Mouse (Mus musculus) erythroblast, adult 5-6 weeks (primary cell): Measurements from ENCODE around the gene Dgcr8. TPM values are rescaled to one million over a fixed set of nuclear protein-coding genes. Genes with fewer than 3 reads are reported as not detected.

Source experiments
- ATAC-seq: replicated peaks from 2 replicates; pipeline ENCODE4 v1.8.0; 2016; ENCODE audit warnings: moderate number of reproducible peaks, mild to moderate bottlenecking, moderate TSS enrichment, inconsistent platforms; ENCODE audit not compliant: poor library complexity, low FRiP score, severe bottlenecking
- total RNA-seq, 2 experiments: library from RNA; stranded (forward) in 1 of 2; stranded (reverse) in 1 of 2; fragments of 150-400 nt in 1 of 2; fragments of 200-764, 138-1000 nt in 1 of 2; gene quantifications; 2 replicates each; pipeline versions ENCODE4 v1.2.3 to v1.2.4; 2015 to 2017; ENCODE audit warnings: low replicate concordance in 2 of 2

Dgcr8 gene
- 16.3 and 30.2 TPM in 2 replicates for total RNA-seq (2015; ENCODE audit: low replicate concordance)
- total RNA-seq (2017; ENCODE audit: low replicate concordance) = 38.3 and 46.7 TPM in 2 replicates

DNA sequence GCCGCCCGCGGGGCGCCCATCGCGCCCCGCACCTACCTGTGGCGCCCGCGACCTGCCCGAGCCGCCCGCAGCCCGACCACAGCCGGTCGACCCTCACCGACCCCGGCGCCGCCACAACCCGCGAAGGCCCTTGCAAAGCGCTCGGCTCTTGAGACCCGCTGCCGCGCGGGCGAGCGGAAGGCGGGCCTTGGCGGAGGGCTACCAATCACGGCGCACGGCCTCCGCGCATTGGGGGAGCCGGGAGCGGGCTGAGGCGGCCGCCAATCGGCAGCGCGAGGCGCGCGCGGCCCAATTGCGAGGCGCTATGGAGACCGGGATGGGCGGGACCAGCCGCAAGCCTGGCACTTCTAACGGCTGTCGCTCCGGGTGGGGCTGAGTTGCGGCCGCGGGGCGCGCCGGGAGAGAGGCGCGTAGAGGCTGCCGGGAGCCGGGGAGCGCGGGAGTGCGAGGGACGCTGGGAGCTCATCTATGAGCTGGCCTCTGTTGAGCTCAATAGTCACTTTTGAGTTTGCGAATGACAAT is at the start of gene Dgcr8:
Dgcr8 (minus strand) TSS at position 180 of the 522 bp plus-strand sequence.
- ATAC-seq = peak; percentile 93

DNA sequence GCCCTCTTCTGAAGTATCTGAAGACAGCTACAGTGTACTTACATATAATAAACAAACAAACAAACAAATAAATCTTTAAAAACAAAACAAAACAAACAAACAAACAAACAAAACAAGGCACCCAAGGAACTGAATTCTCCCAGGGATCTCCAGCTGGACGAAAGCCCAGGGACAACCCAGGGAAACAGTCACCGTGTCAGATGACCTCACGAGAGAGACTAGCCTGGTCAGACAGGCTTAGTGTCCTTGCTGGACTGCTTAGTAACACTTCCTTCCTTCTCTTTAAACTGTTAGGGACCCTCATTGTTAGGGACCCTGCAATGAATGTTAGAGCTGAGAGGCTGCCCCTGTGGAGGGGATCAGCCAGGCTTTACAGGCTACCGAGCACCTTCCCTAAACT is 48.2 kb upstream of the Dgcr8 start:
- ATAC-seq = no peak

DNA sequence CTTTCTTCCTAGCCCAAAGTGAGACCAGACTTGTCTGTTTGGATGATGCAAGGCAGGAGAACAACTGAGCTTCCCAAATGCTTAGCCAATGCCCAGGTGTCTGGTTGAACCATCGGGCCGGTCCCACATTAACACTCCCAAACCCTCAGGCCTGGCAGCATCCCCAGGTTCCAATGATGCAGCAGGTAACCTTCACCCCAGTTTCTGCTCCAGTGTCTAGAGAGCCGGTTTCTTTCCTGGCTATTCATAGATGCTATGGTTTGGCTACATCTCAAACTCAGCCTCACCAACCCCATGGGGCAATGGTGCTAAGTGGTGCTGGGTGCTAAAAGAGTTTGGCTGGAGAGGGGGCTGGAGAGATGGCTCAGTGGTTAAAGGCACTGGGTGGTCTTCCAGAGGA is 46.9 kb upstream of the Dgcr8 start:
- no peak for ATAC-seq

DNA sequence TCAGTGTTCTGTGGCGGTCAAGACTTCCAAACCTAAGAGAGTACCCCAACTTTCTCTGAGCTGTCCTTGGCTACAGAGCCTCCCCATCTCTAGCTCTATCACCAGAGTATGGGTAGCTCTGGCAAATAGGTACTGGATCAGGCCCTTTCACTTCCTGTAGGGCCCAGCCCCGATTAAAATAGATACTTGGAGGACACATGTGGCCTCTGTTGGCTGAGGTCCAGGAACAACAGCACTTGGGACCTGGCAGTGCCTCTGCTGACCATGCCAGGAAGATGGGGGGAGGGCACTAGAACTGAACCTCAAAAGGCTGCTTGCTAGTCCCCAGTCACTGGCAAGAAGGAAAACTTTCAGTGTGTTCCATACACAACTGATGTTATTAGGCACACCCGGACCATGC is 44.9 kb upstream of the Dgcr8 start:
- ATAC-seq = no peak

DNA sequence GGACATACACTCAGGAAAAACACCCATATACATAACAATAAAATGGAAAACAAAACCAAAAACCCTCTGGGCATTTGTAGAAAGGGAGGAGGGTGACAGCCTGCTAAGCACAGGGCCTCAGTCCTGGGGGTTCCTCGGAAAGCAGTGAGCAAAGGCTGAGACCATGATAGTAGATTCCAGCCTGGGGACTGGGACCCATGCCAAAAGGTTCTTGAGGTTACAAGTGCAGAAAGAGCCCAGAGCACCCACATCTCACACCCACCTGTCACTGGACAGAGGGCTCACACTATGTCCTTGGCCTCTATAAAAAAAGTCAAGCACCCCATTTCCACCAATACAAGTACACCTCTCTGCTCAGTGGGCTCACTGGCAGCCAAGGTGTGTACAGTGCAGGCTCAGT is 39.5 kb upstream of the Dgcr8 start:
- no peak for ATAC-seq

DNA sequence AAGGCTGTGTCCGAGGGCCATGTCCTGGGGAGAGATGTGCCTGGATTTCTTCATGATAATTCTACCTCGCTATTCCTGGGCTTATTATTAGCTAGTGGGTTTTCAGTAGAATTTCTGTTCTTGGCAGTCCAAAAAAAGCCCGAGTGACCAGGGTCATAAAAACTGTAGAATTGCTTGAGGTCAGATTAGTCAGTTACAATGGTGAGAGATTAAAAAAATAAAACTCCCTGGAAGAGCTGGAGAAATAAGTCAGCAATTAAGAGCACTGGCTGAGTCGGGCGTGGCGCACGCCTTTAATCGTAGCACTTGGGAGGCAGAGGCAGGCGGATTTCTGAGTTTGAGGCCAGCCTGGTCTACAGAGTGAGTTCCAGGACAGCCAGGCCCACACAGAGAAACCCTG is 38.9 kb upstream of the Dgcr8 start:
- ATAC-seq = no peak

DNA sequence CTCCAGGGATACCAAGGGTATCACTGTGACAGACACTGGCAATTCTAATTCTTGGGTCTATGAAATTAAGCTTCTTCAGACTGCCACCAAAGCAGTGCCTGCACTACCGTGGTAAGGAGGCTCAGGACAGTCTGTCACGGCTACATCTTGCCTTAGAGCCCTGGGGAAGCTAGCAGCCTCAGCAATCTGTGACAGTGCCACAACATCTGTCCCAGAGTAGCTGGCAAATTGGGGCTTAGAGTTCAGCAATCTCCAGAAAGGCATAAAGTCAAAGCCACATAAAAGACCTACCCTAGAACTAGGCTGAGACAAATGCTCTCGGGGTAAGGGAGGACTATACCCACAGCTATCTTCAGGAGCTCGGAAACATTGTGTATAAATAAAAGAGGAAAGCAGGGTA is 36.7 kb upstream of the Dgcr8 start:
- ATAC-seq = no peak

DNA sequence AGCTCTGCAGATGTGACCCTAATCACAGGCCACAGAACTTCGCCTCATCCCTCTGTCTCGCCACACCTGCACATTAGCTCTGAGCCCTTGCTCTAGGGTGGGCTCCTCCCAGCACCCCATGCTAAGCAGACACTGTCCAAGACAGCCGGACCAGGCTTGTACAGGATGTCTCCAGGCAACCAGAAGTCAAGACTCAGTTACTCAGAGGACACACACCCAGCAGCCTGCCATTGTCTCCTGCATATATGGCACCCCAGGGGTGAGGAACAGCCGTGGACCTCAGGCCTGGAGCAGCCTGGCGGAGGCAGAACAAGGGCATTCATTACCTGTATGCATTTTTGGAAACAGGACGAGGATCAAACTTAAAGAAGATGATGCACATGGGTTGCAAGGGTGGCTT is 35.0 kb upstream of the Dgcr8 start:
- ATAC-seq = no peak

DNA sequence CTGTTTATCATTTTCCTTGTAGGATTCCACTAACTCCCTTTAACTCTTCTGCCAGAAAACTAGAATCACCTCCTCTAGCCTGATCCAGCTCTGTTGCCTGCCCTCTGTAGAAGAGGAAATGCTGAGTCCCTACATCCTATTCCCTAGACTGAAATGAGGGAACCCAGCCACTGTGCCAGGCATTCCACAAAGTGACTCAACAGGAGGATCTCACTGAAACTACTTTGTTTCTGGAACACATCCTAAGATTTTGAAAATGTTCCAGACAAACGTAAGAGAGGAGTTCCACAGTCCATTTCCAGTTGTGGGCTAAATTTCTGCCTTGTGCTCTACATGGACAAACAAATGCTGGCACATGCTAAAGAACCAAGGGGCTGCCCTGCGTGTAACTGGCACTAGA is 34.4 kb upstream of the Dgcr8 start:
- ATAC-seq = no peak

DNA sequence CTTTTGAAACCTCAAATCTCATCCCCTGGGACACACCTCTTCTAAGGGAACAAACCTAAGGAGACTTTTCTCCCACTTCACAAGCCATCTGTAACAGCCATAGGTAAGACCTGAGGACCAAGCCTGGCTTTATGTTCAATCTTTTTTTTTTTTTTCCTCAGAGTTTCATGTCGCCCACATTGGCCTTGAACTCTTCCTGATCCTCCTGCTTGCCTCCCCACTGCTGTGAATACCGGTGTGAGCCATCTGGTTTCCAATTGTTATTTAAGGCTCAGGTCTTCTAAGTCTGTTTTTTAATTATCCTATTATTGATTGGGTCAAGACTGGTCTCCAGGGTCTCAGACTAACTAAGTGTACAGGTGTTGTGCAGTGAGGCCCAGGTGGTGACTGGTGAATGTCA is 32.4 kb upstream of the Dgcr8 start:
- no peak for ATAC-seq

DNA sequence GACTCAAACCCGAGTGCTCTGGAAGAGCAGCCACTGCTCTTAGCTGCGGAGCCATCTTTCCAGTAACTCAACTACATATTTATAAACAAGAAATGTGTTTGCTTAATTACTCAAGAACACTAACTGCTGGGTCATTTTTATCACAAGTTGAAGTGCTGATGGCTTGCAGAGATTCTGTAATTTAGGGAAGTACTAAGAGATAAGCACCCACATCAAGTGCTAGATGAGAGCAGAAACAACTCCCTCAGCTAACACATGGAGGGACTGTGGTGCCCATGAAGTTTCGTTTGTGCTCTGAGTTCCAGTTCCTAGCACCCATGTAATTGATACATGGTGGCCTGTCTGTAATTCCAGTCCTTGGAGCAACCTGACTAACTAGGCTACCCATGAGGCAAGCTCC is 29.9 kb upstream of the Dgcr8 start:
- ATAC-seq = no peak

DNA sequence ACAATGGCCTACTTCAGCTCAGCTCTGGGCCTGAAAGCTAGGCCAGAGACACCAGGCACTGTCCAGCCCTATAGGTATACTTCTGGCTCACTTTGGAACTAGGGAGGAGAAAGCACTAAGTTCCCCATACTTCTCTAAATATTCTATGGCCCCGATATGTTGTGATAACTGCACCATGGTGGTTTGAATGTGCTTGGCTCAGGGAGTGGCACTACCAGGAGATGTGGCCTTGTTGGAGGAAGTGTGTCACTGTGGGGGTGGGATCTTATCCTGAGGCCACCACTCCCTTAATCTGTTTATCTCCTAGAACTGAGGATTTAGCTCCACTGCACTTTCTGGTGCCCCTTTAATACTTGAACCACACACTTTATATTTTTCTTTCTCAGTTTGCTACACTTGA is 19.1 kb upstream of the Dgcr8 start:
- no peak for ATAC-seq

DNA sequence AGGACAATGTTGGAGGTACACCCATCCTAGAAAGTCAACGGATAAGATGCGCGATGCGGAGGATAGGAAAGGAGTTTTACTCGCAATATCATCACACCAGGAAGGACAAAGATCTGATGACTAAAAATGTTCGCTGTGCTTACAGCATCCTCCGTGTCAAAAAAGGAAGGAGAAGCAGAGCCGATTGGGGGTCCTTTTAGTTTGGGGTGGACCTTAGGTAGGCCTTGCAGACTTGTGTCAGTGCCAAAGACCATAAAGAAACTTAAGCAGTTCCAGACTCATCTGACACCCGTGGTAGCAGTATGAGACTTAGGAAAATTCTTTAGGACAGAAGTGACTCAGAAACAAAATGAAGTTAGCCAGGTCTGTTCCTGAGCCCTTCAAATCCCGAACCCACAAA is 568 bp upstream of the Dgcr8 start:
- peak; percentile 8 for ATAC-seq

DNA sequence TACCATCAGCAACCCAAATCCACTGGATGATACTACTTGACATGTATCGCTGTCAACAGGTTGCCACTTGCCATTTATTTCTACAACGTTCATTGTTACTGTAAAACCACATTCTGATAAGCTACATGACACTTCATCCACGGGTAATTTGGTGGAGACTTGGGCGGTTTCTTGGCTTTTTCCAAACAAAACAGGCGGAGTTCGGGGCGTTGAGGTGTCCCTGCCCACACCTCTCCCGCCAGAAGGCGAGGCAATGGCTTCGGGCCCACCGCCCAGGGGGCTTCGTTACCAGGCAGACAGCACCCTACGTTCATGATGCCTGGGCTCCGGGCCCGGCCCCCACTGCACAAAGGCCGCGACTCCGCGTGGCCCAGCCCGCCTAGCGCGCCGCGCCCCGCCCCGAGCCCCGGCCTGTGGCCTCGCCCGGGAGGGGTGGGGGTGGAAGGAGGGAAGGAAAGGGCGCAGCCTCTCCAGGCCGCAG is 425 bp downstream of the Dgcr8 start:
- ATAC-seq = peak; percentile 68

DNA sequence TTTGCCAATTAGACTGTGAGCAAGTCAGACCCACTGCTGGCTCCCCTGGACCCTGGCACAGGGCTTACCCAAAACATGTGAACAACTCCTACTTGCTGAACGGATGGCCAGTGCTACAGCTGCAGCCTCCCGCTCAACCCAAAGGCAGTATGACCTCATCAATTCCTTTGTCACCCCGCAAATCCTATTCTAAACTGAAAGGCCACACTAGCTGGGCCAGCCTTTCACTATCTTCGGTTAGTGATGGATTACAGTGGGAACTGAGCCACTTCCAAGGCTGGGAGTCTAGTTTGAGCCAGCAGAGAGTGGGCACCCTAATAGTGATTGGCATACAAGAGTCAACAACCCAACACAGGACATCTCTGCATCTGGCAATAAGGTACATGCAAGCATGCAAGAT is 880 bp downstream of the Dgcr8 start:
- ATAC-seq = 0 out of 2 replicates have a peak, but pooled peaks have one; percentile 6

DNA sequence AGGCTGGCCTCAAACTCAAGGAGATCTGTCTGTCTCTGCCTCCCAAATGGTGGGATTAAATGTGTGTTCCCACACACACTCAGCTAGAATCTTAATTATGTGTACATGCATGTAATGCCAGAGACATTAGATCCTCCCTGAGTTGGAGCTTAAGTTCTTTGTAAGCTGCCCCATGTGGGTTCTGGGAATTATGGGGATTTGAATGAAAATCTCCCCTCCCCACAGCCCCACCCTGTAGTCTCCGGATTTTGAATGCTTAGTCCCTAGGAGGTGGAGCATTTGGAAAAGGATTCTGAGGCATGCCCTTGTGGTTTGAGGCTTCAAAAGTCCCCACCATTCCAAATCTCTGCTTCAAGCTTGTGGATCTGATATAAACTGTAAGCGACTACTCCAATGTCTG is 13.9 kb downstream of the Dgcr8 start:
- ATAC-seq = no peak

DNA sequence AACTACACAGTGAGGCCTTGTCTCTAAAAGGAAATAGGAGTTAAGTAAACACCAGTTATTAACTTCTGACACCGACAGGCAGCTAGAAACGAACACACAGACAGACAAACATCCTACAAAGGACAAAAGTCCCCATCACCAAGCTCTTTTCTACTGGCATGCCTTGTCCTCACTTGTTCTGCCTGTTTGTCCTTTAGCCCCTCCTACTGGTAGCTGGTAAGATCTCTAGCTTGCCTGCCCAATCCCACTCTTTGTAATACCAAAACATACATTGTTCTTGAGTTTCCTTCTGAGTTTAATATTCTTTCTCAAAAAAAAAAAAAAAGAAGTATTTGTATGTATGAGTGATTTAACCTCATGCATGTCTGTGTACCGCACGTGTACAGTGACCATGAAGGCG is 20.9 kb downstream of the Dgcr8 start:
- ATAC-seq = no peak

DNA sequence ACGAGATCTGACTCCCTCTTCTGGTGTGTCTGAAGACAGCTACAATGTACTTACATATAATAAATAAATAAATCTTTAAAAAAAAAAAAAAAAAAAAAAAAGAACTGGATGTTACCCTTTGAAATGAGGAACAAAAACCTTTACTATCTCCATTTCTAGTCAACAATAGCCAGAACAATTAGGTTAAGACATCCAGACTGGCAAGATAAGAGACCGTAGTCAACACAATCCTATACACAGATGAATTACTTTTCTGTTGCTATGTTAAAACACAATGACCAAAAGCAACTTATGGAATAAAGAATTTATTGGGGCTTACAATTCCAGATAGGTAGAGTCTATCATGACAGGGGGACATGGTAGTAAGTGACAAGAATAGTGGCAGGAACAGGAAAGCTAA is 24.0 kb downstream of the Dgcr8 start:
- no peak for ATAC-seq

DNA sequence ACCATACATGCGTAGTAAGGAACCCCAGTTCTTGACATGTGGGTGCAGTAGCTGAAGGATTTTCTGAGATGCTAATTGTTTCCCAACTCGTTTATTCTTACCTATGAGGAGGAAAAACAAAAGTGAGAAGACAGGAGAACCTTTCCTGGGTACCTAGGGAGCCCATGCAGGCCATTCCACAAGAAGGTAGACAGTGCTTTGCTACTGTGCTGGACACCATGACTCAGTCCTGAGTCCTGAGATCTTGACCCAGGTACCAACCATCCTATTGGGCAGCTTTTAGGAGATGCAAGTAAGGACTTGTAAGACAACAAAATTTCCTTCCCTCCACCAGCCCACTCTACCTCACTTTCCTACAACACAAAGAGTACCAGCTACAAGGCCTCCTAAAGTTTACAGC is 30.8 kb downstream of the Dgcr8 start, which contains the start of gene Gm49776:
Gm49776 (minus strand) TSS at position 101 of the 400 bp plus-strand sequence.
- ATAC-seq = no peak

DNA sequence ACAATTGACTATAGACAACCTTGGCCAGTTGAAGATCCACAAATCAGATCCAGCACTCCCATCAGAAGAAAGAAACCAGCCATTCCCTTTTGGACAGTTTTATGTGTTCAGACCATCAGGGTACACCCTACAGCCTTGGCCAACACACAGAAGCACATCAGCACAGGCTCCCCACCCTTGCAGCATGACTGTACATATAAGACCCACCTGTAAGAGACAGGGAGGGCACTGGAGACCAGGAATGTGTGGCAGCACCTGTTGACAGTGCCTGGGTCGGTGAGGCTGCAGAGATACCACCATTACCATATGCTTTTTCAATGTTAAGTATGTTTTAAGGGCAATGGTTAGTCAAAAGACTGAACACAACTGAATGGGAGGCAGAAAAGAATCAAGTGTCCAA is 35.2 kb downstream of the Dgcr8 start:
- no peak for ATAC-seq

DNA sequence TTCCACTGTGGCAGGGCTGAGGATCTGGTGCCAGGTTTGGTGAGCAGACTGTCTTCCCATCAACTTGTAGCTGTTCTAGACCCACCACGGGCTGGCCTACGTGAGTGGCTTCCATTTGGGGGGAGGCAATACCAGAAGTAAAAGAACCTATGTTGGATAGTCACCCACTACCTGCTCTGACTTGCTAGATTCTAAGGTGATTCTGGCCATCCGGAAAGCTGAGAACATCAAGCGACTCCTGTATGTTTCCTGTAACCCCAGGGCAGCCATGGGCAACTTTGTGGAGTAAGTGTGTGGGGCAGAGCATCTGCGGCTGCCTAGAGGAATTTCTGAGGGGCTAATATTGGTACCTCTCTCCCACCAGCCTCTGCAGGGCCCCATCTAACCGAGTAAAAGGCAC is 36.3 kb downstream of the Dgcr8 start:
- no peak for ATAC-seq
